Mouse (Mus musculus): Measurements from ENCODE around the gene Yy1.

Gene Yy1

DNA sequence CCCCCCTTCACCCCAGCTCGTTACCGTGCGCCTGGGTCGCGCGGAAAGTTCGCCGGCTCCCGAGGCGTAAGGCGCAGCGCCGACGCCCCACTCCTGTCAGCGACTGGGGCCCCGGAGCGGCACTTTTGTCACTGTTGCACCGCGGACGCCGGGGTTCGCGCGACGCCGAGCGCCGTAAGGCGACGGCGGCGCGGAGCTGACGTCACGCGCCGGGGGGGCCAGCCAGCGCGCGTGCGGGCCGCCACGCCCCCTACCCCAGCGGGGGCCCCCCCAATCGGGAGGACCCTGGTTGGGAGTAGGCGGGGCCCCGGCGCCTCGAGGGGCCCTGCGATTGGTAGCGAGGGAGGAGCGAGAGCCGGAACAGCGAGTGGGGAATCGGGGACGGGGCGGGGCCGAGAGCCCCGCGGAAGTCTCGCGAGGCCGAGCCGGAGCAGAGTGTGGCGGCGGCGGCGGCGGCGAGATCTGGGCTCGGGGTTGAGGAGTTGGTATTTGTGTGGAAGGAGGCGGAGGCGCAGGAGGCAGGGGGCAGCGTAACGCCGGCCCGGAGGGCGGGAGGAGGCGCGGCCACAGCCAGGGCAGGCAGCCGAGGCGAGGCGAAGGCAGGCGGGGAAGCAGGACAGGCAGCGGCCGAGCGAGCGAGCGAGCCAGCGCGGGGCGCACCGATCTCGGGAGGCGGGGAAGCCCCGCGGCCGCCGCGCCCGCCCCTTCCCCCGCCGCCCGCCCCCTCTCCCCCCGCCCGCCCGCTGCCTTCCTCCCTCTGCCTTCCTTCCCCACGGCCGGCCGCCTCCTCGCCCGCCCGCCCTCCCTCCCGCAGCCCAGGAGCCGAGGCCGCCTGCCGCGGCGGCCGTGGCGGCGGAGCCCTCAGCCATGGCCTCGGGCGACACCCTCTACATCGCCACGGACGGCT lies at the start of gene Yy1:
Yy1 (plus strand) TSS at position 428 of the 907 bp plus-strand sequence.
- peak; percentile 99 for DNase-seq

- no peak for DNase-seq
Observed at GRCm38 (mm10) chr12:108745990-108746389, 46.8 kb upstream of the Yy1 start.

GRCm38 (mm10) chr12:108749019-108749418 lies 43.8 kb upstream of the Yy1 start:
- no peak for DNase-seq

GRCm38 (mm10) chr12:108749454-108749853 lies 43.3 kb upstream of the Yy1 start:
- DNase-seq: no peak

GRCm38 (mm10) chr12:108750226-108750625 lies 42.5 kb upstream of the Yy1 start:
- DNase-seq: no peak

DNA sequence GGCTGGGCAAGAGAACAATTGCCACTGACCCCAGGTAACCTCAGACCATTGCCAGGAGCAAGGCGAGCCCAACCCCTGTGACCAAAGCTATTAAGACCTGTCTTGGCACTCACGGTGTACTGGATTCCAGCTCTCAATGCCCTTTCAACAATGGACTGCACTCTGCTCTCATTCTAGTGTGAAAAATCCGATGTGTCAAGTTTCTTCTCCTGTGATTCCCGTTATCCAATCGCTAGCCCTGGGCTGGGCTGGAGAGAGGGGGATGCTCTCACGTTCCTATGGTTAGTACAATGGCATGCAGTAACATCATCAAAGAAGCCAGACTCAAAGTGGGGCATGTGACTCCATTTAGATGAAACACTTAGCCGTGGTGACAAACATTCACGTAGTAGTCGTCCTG lies 41.0 kb upstream of the Yy1 start:
- no peak for DNase-seq

- DNase-seq: no peak
Observed at GRCm38 (mm10) chr12:108755141-108755540, 37.6 kb upstream of the Yy1 start.

DNA sequence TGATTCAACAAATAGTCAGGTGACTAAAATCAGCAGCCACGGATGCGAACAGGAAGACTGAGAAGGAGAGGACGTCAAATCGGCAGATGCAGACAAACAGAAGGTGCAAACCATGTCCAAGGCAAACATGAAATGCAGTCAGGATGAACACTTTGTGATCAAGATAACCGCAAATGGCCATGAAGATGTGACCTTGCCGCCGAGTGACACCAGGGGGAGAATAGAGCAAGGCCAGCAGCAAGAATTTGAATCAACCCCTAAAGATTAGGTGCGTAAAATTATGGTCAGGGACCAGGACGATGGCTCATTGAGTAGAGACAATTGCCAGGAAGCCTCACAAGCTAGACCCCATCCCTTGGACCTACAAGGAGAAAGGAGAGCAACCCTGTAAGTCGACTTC lies 36.2 kb upstream of the Yy1 start:
- no peak for DNase-seq

DNA sequence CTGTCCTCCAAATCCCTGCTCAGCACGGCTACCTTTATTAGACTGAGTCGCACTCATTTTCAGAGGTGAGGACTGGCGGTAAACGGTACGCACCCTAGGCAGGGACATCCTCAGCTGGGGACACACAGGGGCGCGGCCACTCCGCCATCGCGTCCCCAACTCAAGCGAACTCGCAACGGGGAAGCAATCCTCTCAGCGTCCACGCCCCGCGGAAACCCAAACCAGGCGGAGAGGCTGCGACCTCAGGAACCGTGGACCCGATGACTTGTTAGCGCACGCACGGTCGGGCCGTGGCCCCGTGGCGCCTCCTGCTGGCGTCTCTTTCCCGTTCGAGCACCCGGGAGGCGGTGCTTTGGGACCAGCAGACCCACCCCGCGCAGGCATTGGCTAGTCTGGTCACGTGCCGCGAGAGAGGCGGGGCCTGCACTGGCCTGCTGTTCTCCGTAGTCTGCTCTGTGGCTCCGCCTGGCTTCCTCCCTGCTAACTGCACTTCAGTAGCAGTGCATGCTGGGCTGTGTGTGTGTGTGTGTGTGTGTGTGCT lies 35.0 kb upstream of the Yy1 start:
- peak; percentile 98 for DNase-seq

- no peak for DNase-seq
Observed at GRCm38 (mm10) chr12:108758273-108758672, 34.5 kb upstream of the Yy1 start.

DNA sequence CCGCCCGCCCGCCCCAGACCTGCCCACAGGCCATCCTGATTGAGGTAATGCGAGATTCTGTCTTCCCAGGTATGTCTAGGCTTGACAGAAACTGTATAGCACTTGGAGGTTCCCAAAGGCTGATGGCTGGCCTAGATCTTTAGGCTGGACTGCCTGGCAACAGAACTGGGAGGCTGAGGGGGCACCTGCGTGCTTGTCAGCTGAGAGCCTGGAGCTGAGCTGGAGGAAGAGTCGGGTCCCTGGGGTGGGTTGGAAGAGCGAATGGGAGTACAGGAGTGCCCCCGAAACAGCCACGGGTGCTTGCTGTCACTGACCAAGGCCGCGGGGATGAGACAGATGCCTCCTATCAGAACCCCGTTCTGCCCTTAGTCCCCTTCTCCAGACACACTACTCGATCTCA lies 34.1 kb upstream of the Yy1 start:
- DNase-seq: no peak

DNA sequence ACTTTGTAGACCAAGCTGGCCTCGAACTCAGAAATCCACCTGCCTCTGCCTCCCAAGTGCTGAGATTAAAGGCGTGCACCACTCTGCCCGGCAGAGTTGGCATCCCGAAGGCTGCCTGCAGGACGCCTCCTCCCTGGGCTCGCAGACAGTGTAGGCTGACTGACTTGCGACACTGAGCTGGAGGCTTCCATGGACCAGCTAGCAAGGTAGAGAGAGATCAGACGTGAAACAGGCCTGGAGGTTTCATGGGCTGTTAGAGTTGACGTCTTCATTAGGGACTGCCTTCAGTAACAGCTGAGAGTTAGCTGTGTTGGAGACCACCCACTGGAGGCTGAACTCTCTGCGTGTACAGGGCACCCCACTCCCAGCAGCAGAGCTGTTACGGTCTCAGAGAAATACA lies 33.5 kb upstream of the Yy1 start:
- no peak for DNase-seq

DNA sequence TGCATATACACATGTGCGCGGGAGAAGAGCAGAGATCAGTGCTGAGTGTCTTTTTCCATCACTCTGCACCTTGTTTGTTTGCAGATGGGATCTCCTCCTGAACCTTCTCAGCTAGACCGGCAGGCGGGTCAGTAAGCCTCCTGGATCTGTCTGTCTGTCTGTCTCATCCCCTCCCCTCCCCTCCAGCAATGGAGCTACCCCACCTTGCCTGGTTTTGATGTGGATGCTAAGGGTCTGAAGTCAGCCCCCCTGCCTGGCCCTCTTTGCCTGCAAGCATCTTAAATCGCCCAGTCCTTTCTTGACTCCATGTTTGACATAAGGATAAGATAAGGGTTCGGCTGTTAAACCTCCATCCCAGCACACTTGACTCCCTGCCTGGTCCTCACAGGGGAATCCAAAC lies 32.8 kb upstream of the Yy1 start:
- no peak for DNase-seq

DNA sequence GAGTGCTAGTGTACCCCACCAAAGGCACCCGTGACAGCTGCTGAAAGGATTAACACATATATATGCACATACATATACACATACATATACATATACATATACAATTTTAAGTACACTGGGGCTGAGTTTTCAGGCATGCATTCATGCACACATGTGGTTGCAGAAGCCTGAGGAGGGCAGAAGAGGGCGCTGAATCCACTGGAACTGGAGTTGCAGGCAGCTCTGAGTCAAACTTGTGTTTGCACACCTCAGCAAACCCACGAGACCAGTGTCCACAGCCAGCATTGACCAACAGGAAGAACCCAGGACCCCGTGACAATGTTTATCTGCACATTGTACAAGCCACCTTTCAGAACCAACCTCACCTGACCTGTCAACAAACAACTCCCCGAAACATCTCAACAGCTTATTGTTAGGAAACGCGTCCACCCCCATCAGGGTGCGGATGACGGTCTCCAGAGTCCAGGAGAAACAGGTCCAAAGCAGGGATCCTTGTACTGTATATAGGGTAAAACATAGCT lies 32.2 kb upstream of the Yy1 start:
- DNase-seq: no peak

DNA sequence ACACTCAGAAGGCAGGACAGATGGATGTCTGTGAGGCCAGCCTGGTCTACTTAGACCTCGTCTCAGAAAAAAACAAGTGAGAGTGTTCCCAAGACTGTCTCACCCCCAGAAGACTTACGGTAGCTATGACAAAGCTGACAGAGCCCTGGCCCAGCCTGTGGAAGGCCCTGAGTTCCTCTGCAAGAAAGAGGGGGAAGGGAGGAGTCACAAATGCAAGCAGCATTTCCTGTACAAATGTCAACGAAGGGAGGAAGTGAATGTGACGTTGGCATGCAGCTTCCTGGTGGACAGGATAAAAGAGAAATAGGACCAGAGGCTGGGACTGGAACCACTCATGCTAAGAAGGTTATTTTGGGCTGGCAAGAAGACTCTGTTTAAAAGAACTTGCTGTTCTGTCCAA lies 31.6 kb upstream of the Yy1 start:
- no peak for DNase-seq

GRCm38 (mm10) chr12:108761665-108762064 lies 31.1 kb upstream of the Yy1 start:
- no peak for DNase-seq

DNA sequence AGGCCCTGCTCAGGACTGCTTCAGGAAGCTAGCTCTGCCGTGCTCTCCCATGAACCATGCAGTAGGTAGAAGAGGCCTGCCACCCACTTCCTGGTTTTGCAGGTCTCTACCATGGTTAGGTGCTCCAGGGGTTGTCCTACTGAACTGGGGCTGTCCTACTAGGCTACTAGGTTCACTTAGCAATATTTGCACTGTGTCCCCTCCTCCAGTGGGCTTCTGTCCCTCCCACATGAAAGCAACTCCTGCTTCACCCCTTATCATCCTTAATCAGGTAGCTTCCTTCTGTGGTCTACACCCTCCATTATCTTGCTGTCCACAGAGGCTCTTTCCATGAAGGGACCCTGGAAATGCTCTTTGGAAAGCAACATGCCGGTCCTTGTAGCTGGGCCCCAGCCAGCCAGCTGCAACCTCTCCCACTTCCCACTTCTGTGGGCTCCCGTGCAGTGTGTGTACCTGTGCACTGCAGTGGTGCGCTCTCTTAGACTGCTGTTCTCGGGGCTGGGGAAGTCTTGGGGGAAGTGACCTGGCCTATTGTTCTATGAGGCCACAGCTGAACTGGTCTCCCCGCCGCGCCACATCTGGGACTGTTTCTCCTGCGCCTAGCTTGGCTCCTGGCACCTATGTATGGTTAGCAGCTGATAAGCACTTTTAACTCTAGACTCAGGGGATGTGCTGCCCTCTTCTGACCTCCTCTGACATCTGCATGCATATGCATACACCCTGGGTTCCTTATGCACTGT lies 29.5 kb upstream of the Yy1 start:
- DNase-seq: no peak

DNA sequence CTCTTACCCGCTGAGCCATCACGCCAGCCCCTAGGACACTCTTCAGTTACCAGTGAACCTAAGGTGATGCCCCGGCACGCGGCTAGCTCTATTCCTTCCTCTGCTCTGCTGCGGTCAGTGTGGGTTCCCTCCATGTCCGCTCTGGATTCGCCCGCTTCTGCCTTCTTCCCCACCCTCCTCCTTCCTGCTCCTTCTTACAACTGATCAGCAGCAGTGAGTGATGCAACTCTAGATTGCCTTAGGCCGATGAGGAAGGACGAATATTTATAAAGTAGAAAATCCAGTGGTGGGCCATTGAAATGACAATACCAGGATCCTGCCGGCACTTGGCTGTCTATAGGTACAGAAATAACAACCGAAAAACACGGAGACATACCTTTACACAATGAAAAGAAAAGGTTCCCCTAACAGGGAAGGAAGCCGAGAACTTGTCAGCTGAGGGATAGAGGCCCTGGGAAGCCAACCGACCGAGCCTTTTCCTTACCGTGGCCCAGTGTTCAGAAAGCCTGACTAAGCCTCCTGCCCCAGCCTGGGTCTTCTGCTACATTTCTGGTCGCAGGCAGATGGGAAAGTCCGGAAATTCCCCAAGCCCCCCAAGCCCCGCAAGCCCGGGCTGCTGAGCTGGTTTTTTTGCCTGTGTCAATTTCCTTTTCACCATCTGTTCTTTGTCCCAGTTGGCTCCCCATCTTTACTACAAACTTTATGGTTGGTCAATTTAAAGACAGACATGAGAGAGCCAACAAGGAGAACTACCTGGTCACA lies 27.7 kb upstream of the Yy1 start:
- no peak for DNase-seq

DNA sequence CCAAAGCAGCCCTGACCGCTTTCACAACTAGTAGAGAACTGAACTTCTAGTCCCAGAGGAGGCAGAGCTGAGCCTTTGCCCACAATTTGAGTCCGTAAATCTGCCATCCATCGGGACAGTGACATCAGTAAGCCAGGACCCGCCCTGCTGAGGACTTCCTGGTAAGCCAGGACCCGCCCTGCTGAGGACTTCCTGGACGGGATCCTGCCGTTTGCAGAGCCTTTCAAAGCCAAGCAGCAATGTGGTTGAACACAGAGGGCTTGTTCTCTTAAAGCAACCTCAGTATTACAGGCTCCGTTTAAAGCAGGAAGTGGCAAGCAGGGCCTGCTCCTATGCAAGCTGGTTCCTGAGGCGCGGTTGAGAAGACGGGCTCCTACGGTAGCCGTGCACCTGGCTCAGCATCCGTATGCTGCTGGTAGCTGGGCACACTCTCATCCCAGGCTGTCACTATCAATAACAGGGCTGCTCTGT lies 27.0 kb upstream of the Yy1 start:
- DNase-seq: peak; percentile 61

DNA sequence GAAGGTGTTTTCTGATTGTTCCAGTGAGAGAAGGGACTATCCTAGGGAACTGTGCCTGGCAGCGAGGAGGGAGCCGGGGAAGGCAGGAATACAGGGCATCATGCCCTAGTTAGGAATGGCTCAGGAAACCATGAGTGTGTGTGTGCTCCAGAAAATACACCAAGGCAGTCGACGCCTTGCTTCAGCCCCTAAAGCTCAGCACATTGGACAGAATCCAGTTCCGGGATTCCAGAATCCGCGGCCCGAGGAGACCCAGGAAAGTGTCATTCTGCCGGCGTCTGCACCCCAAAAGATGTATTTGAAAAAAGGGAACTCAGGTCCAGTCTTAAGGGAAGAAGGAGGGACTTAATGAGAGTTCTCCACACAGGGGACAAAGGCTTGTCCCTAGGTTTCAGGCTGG lies 26.5 kb upstream of the Yy1 start:
- no peak for DNase-seq

DNA sequence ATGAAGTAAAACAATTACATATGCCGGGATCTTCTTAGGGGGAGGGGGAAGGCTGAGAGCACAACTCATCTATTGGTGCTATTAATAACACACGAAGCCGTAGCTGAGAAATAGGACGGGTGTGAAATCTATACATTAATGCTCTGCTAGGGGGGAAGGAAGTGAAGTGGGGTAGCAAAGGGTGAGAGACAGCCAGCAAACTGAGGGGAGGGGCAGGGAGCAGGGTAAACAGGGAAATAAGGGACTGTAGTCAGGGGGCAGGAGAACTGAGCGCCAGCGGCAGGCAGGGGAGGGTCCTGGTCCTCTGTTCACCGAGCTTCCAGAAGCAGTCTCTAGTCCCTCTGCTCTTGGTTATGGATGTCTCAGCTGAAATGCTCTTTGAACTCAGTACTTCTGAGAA lies 25.9 kb upstream of the Yy1 start:
- no peak for DNase-seq

DNA sequence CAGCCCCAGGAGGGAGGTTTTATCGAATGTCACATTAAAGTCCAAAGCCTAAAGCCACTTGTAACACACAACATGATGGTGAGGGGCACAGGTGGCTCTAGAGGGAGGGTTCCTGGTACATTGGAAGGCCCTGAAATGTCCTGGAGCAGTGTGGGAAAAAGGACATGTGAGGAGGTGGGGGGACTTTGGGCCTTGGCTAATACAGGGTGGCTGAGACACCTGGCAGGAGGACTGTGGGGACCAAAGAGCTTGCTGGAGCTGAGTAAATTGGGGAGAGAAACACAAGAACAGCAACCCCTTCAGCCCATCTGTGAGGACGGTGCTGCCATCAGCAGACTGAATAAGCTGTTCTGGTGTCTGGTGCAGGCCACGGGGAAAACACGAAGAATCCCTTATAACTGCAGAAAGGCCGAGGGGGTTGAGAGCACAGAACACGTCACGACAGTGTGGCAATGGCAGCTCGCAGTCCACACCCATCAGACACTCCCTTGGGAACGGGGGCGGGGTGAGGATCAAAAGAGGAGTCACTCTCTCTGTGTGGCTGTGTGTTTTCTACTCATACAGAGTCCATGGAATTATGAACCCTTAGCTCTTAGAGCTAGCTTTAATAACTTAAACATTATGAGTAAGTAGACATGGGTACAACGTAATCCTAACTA lies 24.4 kb upstream of the Yy1 start:
- DNase-seq: no peak
